Mouse (Mus musculus) intestine, embryonic 15.5 days (tissue): ENCODE data around the gene Runx3. TPM values are rescaled to one million over a fixed set of nuclear protein-coding genes. Genes with fewer than 3 reads are reported as not detected.
A peak's percentile ranks its signal among the peaks of the same experiment; 100 is the strongest.

Experiments
- ATAC-seq: fragments of 200-750 bp; cut with Nextera tagmentation; 2 replicates; pipeline ENCODE4 v1.8.0; 2017; ENCODE audit warnings: moderate TSS enrichment, moderate library complexity
- H3K27ac ChIP-seq: fragments of 300-500 bp; sonication (generic); 2 replicates; pipeline ENCODE4 v1.5.1; 2015; ENCODE audit warnings: mild to moderate bottlenecking, inconsistent platforms
- H3K27me3 ChIP-seq: fragments of 300-500 bp; sonication (generic); replicated peaks from 2 replicates; pipeline ENCODE4 v1.6.1; 2015; ENCODE audit warnings: inconsistent platforms
- H3K36me3 ChIP-seq: fragments of 300-500 bp; sonication (generic); 2 replicates; pipeline ENCODE4 v1.6.1; 2015; ENCODE audit warnings: inconsistent platforms
- H3K4me1 ChIP-seq: fragments of 300-500 bp; sonication (generic); replicated peaks from 2 replicates; pipeline ENCODE4 v1.6.1; 2015; ENCODE audit warnings: inconsistent platforms
- H3K4me2 ChIP-seq: fragments of 300-500 bp; sonication (generic); replicated peaks from 2 replicates; pipeline ENCODE4 v1.6.1; 2015; ENCODE audit warnings: mild to moderate bottlenecking, inconsistent platforms
- H3K4me3 ChIP-seq: fragments of 300-500 bp; sonication (generic); replicated peaks from 2 replicates; pipeline ENCODE4 v1.5.1; 2015; ENCODE audit warnings: inconsistent platforms
- H3K9ac ChIP-seq: fragments of 300-500 bp; sonication (generic); 2 replicates; pipeline ENCODE4 v1.6.1; 2015; ENCODE audit warnings: inconsistent platforms
- H3K9me3 ChIP-seq: fragments of 300-500 bp; sonication (generic); 2 replicates; pipeline ENCODE4 v1.6.1; 2016; ENCODE audit warnings: inconsistent platforms
- WGBS: fragments of 180-500 bp; shearing (Covaris S2); methylation state at CpG from one replicate; pipeline ENCODE4 v1.1.7; 2015; 5-methylcytosine and 5-hydroxymethylcytosine counted together
- polyA plus RNA-seq: library from polyadenylated mRNA; unstranded; fragments of >200 nt; fragmentation: Nextera tagmentation; extraction: Ambion mirVana; gene quantifications from 2 replicates; pipeline ENCODE4 v1.2.1, GENCODE M21; 2015

Runx3 gene
- 0.24 and 0.26 TPM in 2 replicates for polyA plus RNA-seq

DNA sequence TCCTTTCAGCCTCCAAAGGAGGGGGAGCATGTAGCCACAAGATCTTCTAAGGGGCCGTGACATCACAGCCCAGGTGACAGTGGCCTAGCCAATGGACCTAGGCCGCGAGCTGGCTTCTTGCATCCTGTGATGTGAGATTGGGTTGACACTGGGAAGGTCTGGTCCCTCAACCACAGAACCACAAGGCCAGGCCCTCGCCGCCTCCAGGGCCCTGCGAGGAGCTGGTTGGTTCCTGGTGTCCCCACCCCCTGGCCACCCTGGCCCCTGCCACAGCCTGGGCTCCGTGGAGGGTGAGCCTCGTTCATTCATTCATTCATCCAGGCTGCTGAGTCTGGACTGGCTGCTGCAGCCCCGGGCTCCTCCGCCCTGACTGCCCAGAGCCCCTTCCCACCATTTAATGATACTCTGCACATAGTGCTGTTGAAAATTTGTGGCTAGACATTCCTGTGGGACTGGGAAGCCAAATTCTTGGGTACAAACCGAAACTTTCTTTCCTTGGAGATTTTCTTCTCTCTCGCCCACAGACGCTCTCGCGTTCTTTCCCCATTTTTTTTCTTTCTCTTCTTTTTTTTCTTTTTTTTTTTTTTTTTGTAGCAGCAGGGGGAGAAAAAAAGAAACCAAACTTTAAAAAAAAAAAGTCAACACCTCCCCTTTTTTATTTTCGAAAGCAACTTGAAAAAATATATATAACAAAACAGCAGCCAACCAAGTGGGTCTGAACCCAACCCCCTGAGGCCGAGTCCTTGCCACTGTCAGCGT is at the start of gene Runx3:
Gene Runx3, plus strand, starts transcription at position 311 of the 759 bp plus-strand sequence.
- H3K4me1 ChIP-seq = no peaks in the 10 kb centered on the region
- 81% methylated on average over 18 of the region's 18 CpGs for WGBS
- no peak within 1 kb of the TSS for H3K4me2 ChIP-seq
- H3K27me3 ChIP-seq = no peaks in the 10 kb centered on the region
- no peaks in the 10 kb centered on the region for H3K9me3 ChIP-seq
- H3K4me3 ChIP-seq = no peak within 1 kb of the TSS
- ATAC-seq = no peak
- no peaks in the 10 kb centered on the region for H3K36me3 ChIP-seq
- no peak within 1 kb of the TSS for H3K9ac ChIP-seq
- no peak within 1 kb of the TSS for H3K27ac ChIP-seq

DNA sequence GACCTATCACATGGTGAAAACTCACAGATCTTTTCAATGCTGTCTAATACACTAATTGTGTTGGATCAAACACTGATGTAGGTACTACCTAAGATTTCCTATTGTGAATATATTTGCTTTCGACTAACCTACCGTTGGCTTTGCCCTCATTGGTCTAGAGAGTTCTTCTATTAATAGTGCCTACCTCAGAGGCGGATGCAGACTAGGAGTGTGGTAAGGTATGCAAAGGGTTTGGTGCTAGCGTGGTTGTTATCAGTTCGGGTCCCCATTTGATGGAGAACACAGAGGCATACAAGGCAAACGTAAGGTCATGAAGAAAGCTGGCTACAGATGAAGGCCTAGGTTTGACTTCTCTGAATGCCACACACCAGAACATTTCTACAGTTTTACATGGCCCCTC is 47.8 kb upstream of the Runx3 start:
- 83% methylated on average over 6 of the region's 6 CpGs for WGBS
- H3K36me3 ChIP-seq = no peaks in the 10 kb centered on the region
- no peak overlapping the region for H3K4me3 ChIP-seq
- H3K4me1 ChIP-seq = no peaks in the 10 kb centered on the region
- no peak overlapping the region for H3K4me2 ChIP-seq
- no peaks in the 10 kb centered on the region for H3K27me3 ChIP-seq
- no peak overlapping the region for H3K9ac ChIP-seq
- no peaks in the 10 kb centered on the region for H3K9me3 ChIP-seq
- H3K27ac ChIP-seq = no peak overlapping the region
- ATAC-seq = no peak

GRCm38 (mm10) chr4:135073523-135073922 is 46.9 kb upstream of the Runx3 start:
- Histone ChIP-seq H3K4me2 (no peak overlapping the region), H3K9me3 (no peaks in the 10 kb centered on the region), H3K27ac (no peak overlapping the region), H3K36me3 (no peaks in the 10 kb centered on the region), H3K27me3 (no peaks in the 10 kb centered on the region), H3K9ac (no peak overlapping the region), H3K4me3 (no peak overlapping the region), H3K4me1 (no peaks in the 10 kb centered on the region)
- ATAC-seq = peak; percentile 71
- WGBS = 59% methylated on average over 10 of the region's 10 CpGs

DNA sequence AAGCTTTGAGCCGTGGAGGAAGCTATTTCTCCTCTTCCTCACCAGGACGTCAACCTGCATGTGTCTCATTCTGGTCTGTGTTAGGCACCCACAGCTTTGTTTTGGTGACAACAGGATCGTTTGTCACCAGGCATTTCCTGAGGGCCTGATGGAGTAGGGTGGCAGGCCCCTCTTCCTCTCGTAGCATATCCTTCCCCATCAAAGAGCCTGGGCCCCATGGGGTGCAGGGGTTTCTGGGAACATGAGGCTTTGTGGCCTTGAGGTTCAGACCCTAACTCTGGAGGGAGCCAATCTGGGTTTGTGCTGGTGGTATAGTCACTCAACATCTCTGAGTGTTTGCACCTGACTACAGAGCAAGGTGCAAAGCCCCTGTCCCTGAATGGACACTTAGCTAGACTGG is 45.8 kb upstream of the Runx3 start:
- Histone ChIP-seq H3K9ac (no peak overlapping the region), H3K9me3 (no peaks in the 10 kb centered on the region), H3K27me3 (no peaks in the 10 kb centered on the region), H3K4me3 (no peak overlapping the region), H3K4me1 (no peaks in the 10 kb centered on the region), H3K27ac (no peak overlapping the region), H3K4me2 (no peak overlapping the region), H3K36me3 (no peaks in the 10 kb centered on the region)
- no peak for ATAC-seq
- WGBS = 61% methylated on average over 4 of the region's 4 CpGs

GRCm38 (mm10) chr4:135075360-135075759 is 45.1 kb upstream of the Runx3 start:
- Histone ChIP-seq H3K4me1 (0 out of 2 replicates have a peak, but pooled peaks cover 2% of the 10 kb centered on the region), H3K9me3 (no peaks in the 10 kb centered on the region), H3K36me3 (no peaks in the 10 kb centered on the region), H3K4me3 (no peak overlapping the region), H3K9ac (no peak overlapping the region), H3K27ac (no peak overlapping the region), H3K27me3 (no peaks in the 10 kb centered on the region), H3K4me2 (no peak overlapping the region)
- no peak for ATAC-seq
- 81% methylated on average over 6 of the region's 6 CpGs for WGBS

- 75% methylated on average over 5 of the region's 5 CpGs for WGBS
- Histone ChIP-seq H3K4me3 (no peak overlapping the region), H3K9me3 (no peaks in the 10 kb centered on the region), H3K27me3 (no peaks in the 10 kb centered on the region), H3K4me2 (no peak overlapping the region), H3K4me1 (0 out of 2 replicates have a peak, but pooled peaks cover 2% of the 10 kb centered on the region), H3K36me3 (no peaks in the 10 kb centered on the region), H3K9ac (no peak overlapping the region), H3K27ac (no peak overlapping the region)
- ATAC-seq = no peak
Observed at GRCm38 (mm10) chr4:135076611-135077010, 43.8 kb upstream of the Runx3 start.

DNA sequence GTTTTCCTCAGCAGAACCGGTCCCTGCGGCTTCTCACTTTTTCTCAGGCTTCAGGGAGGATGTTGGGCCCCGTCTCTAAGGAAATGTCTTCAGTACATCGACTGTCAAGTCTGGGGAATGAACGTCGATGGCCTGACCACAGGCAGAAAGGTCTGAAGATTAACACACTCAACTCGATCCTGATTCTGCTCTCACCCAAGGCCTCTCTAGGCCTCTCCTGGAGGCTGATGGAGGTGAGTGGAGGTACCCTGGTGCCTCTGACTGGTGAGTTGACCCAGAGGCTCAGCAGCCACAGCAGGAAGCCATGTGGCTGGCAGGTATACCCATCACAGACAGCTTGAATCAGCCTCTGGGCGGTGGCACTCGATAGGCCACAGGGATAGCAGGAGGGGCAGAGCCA is 43.3 kb upstream of the Runx3 start:
- Histone ChIP-seq H3K27me3 (no peaks in the 10 kb centered on the region), H3K27ac (no peak overlapping the region), H3K4me1 (0 out of 2 replicates have a peak, but pooled peaks cover 2% of the 10 kb centered on the region), H3K4me2 (no peak overlapping the region), H3K9ac (no peak overlapping the region), H3K9me3 (no peaks in the 10 kb centered on the region), H3K36me3 (no peaks in the 10 kb centered on the region), H3K4me3 (no peak overlapping the region)
- 72% methylated on average over 9 of the region's 9 CpGs for WGBS
- no peak for ATAC-seq

GRCm38 (mm10) chr4:135079859-135080640 is 40.4 kb upstream of the Runx3 start:
- no peak for ATAC-seq
- H3K36me3 ChIP-seq = no peaks in the 10 kb centered on the region
- 63% methylated on average over 23 of the region's 23 CpGs for WGBS
- H3K9me3 ChIP-seq = no peaks in the 10 kb centered on the region
- 0 out of 2 replicates have a peak, but pooled peaks cover 2% of the 10 kb centered on the region for H3K4me1 ChIP-seq
- no peaks in the 10 kb centered on the region for H3K27me3 ChIP-seq
- no peak overlapping the region for H3K9ac ChIP-seq
- H3K4me3 ChIP-seq = no peak overlapping the region
- H3K4me2 ChIP-seq = no peak overlapping the region
- no peak overlapping the region for H3K27ac ChIP-seq

- no peak for ATAC-seq
- H3K27ac ChIP-seq = no peak overlapping the region
- WGBS = 61% methylated on average over 7 of the region's 7 CpGs
- no peaks in the 10 kb centered on the region for H3K9me3 ChIP-seq
- no peak overlapping the region for H3K4me3 ChIP-seq
- no peaks in the 10 kb centered on the region for H3K36me3 ChIP-seq
- H3K4me1 ChIP-seq = 0 out of 2 replicates have a peak, but pooled peaks cover 2% of the 10 kb centered on the region
- no peak overlapping the region for H3K9ac ChIP-seq
- no peak overlapping the region for H3K4me2 ChIP-seq
- H3K27me3 ChIP-seq = no peaks in the 10 kb centered on the region
Observed at GRCm38 (mm10) chr4:135080641-135080920, 39.9 kb upstream of the Runx3 start.

DNA sequence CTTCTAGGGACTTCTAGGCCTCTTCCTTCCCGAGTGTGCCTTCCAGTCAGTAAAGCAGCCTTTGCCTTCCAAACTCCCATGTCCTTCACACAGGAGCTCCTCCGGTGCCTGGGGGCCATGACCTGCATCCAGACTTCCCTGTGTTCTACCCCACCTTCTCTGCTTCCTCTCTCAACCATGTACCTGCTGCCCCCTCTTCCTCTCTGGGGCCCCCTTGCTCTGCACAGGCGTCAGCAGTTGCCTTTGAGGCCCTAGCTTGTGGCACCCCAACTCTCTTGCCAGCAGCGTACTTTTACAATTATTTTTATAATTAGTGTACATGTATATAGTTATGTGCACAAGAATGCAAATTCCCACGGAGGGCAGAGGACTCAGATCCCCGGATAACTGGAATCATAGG is 37.4 kb upstream of the Runx3 start:
- Histone ChIP-seq H3K9me3 (no peaks in the 10 kb centered on the region), H3K9ac (no peak overlapping the region), H3K27me3 (no peaks in the 10 kb centered on the region), H3K4me2 (no peak overlapping the region), H3K4me3 (no peak overlapping the region), H3K4me1 (0 out of 2 replicates have a peak, but pooled peaks cover 2% of the 10 kb centered on the region), H3K36me3 (no peaks in the 10 kb centered on the region), H3K27ac (no peak overlapping the region)
- 68% methylated on average over 6 of the region's 6 CpGs for WGBS
- ATAC-seq = no peak

GRCm38 (mm10) chr4:135085077-135085853 is 35.2 kb upstream of the Runx3 start:
- H3K4me2 ChIP-seq = no peak overlapping the region
- WGBS = 72% methylated on average over 13 of the region's 13 CpGs
- H3K4me1 ChIP-seq = no peaks in the 10 kb centered on the region
- no peaks in the 10 kb centered on the region for H3K36me3 ChIP-seq
- H3K4me3 ChIP-seq = no peak overlapping the region
- H3K9ac ChIP-seq = no peak overlapping the region
- no peaks in the 10 kb centered on the region for H3K27me3 ChIP-seq
- no peaks in the 10 kb centered on the region for H3K9me3 ChIP-seq
- no peak overlapping the region for H3K27ac ChIP-seq
- no peak for ATAC-seq

DNA sequence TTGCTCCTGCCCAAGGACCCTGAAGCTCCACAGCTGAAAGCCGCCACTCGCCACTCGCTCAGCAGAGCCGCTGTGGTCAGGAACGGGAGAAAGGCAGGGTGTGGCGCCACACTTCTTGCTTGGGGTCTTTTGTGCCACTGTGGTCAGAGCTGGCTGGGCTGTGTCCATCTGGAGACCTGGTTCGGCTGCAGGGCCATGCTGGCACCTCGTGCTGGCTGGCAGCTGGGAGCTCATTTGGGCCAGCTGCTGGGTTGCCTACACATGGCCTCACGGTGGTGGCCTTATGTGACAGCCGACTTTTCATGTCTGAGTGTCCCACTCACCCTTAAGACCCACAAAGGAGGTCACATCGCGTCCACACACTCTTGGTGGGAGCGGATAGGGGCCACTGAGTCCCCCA is 29.8 kb upstream of the Runx3 start:
- Histone ChIP-seq H3K27ac (no peak overlapping the region), H3K27me3 (no peaks in the 10 kb centered on the region), H3K9ac (no peak overlapping the region), H3K4me1 (no peaks in the 10 kb centered on the region), H3K36me3 (no peaks in the 10 kb centered on the region), H3K4me2 (no peak overlapping the region), H3K4me3 (no peak overlapping the region), H3K9me3 (no peaks in the 10 kb centered on the region)
- whole genome bisulfite sequencing = 79% methylated on average over 13 of the region's 13 CpGs
- no peak for ATAC-seq
